Mouse (Mus musculus): ENCODE measurements around the gene Sav1. TPM values are rescaled to one million over a fixed set of nuclear protein-coding genes. Genes with fewer than 3 reads are reported as not detected.
A peak's percentile ranks its signal among the peaks of the same experiment; 100 is the strongest.

Gene Sav1
- polyA plus RNA-seq, 1 experiment from 2014 or later, result 3.6 TPM

- Histone ChIP-seq H3K9me3 (ENCODE audit: control insufficient read depth, low read length) (no peaks in the 10 kb centered on the region), H3K36me3 (ENCODE audit: control insufficient read depth, insufficient read depth, low read length) (no peaks in the 10 kb centered on the region), H3K4me1 (ENCODE audit: control insufficient read depth, insufficient read depth, low read length) (no peaks in the 10 kb centered on the region), H3K4me2 (ENCODE audit: low read length) (no peak overlapping the region), H3K9ac (replicated peaks; ENCODE audit: low read length) (no peak overlapping the region), H3K27me3 (ENCODE audit: control insufficient read depth, insufficient read depth, low read length) (no peaks in the 10 kb centered on the region), H3K27ac (replicated peaks; ENCODE audit: low read depth, low read length) (no peak overlapping the region), H3K4me3 (replicated peaks; ENCODE audit: low read depth, low read length) (no peak overlapping the region)
- ATAC-seq (ENCODE audit: low FRiP score, low TSS enrichment) (no peak), DNase-seq (no peak)
- 90% methylated on average over 13 of the region's 13 CpGs for WGBS
Measured at GRCm38 (mm10) chr12:69998186-69998983, 11.6 kb upstream of the Sav1 start.

- H3K9ac ChIP-seq (replicated peaks; ENCODE audit: low read length), result no peak overlapping the region
- H3K27ac ChIP-seq (replicated peaks; ENCODE audit: low read depth, low read length), result no peak overlapping the region
- 59% methylated on average over 3 of the region's 3 CpGs for WGBS
- no peaks in the 10 kb centered on the region for H3K36me3 ChIP-seq (ENCODE audit: control insufficient read depth, insufficient read depth, low read length)
- ATAC-seq (ENCODE audit: low FRiP score, low TSS enrichment) (no peak), DNase-seq (no peak)
- H3K4me2 ChIP-seq (ENCODE audit: low read length), result no peak overlapping the region
- H3K9me3 ChIP-seq (ENCODE audit: control insufficient read depth, low read length), result no peaks in the 10 kb centered on the region
- no peaks in the 10 kb centered on the region for H3K27me3 ChIP-seq (ENCODE audit: control insufficient read depth, insufficient read depth, low read length)
- H3K4me3 ChIP-seq (replicated peaks; ENCODE audit: low read depth, low read length), result no peak overlapping the region
- no peaks in the 10 kb centered on the region for H3K4me1 ChIP-seq (ENCODE audit: control insufficient read depth, insufficient read depth, low read length)
Measured at GRCm38 (mm10) chr12:69995382-69995781, 8.6 kb upstream of the Sav1 start.

- peaks cover 7% of the 10 kb centered on the region; the same call in 1 of the 2 replicates for H3K4me1 ChIP-seq (ENCODE audit: control insufficient read depth, insufficient read depth, low read length)
- ATAC-seq (ENCODE audit: low FRiP score, low TSS enrichment), result peak; percentile 74; the same call in 1 of the 2 replicates
- WGBS, result under 1% methylated on average over 36 of the region's 36 CpGs
Measured at GRCm38 (mm10) chr12:69986241-69986762, 500 bp downstream of the Sav1 start.

GRCm38 (mm10) chr12:69985546-69985945, 1.3 kb downstream of the Sav1 start:
- H3K27ac ChIP-seq (replicated peaks; ENCODE audit: low read depth, low read length), result no peak overlapping the region
- no peak overlapping the region for H3K9ac ChIP-seq (replicated peaks; ENCODE audit: low read length)
- H3K4me3 ChIP-seq (replicated peaks; ENCODE audit: low read depth, low read length), result peak overlapping the region; percentile 80
- H3K4me2 ChIP-seq (ENCODE audit: low read length), result peak overlapping the region; percentile 75
- peaks cover 7% of the 10 kb centered on the region; the same call in 1 of the 2 replicates for H3K4me1 ChIP-seq (ENCODE audit: control insufficient read depth, insufficient read depth, low read length)
- DNase-seq (no peak), ATAC-seq (ENCODE audit: low FRiP score, low TSS enrichment) (no peak)
- no peaks in the 10 kb centered on the region for H3K27me3 ChIP-seq (ENCODE audit: control insufficient read depth, insufficient read depth, low read length)
- no peaks in the 10 kb centered on the region for H3K9me3 ChIP-seq (ENCODE audit: control insufficient read depth, low read length)
- H3K36me3 ChIP-seq (ENCODE audit: control insufficient read depth, insufficient read depth, low read length), result peaks cover 26% of the 10 kb centered on the region
- 38% methylated on average over 4 of the region's 4 CpGs for WGBS

More at GRCm38 (mm10) chr12:69986241-69986762, 500 bp downstream of the Sav1 start:
- H3K4me3 ChIP-seq (replicated peaks; ENCODE audit: low read depth, low read length), result peak overlapping the region; percentile 80
- peak overlapping the region; percentile 85 for H3K27ac ChIP-seq (replicated peaks; ENCODE audit: low read depth, low read length)
- peak overlapping the region; percentile 75 for H3K4me2 ChIP-seq (ENCODE audit: low read length)
- H3K9ac ChIP-seq (replicated peaks; ENCODE audit: low read length), result peak overlapping the region; percentile 83
- H3K27me3 ChIP-seq (ENCODE audit: control insufficient read depth, insufficient read depth, low read length), result no peaks in the 10 kb centered on the region
- DNase-seq, result peak; percentile 62
- H3K36me3 ChIP-seq (ENCODE audit: control insufficient read depth, insufficient read depth, low read length), result peaks cover 22% of the 10 kb centered on the region
- H3K9me3 ChIP-seq (ENCODE audit: control insufficient read depth, low read length), result no peaks in the 10 kb centered on the region

GRCm38 (mm10) chr12:69982874-69983273, 3.9 kb downstream of the Sav1 start:
- Histone ChIP-seq H3K27ac (replicated peaks; ENCODE audit: low read depth, low read length) (no peak overlapping the region), H3K36me3 (ENCODE audit: control insufficient read depth, insufficient read depth, low read length) (peaks cover 32% of the 10 kb centered on the region), H3K9ac (replicated peaks; ENCODE audit: low read length) (no peak overlapping the region), H3K4me3 (replicated peaks; ENCODE audit: low read depth, low read length) (no peak overlapping the region), H3K4me2 (ENCODE audit: low read length) (no peak overlapping the region), H3K9me3 (ENCODE audit: control insufficient read depth, low read length) (no peaks in the 10 kb centered on the region), H3K27me3 (ENCODE audit: control insufficient read depth, insufficient read depth, low read length) (no peaks in the 10 kb centered on the region), H3K4me1 (ENCODE audit: control insufficient read depth, insufficient read depth, low read length) (peaks cover 7% of the 10 kb centered on the region; the same call in 1 of the 2 replicates)
- DNase-seq (peak; percentile 35), ATAC-seq (ENCODE audit: low FRiP score, low TSS enrichment) (no peak)
- 71% methylated on average over 5 of the region's 5 CpGs for WGBS

GRCm38 (mm10) chr12:69977376-69977998, 9.3 kb downstream of the Sav1 start:
- H3K4me1 ChIP-seq (ENCODE audit: control insufficient read depth, insufficient read depth, low read length), result no peaks in the 10 kb centered on the region
- ATAC-seq (ENCODE audit: low FRiP score, low TSS enrichment) (no peak), DNase-seq (no peak)
- peaks cover 21% of the 10 kb centered on the region for H3K36me3 ChIP-seq (ENCODE audit: control insufficient read depth, insufficient read depth, low read length)
- H3K27ac ChIP-seq (replicated peaks; ENCODE audit: low read depth, low read length), result no peak overlapping the region
- no peak overlapping the region for H3K9ac ChIP-seq (replicated peaks; ENCODE audit: low read length)
- WGBS, result 80% methylated on average over 9 of the region's 9 CpGs
- H3K4me2 ChIP-seq (ENCODE audit: low read length), result no peak overlapping the region
- no peaks in the 10 kb centered on the region for H3K27me3 ChIP-seq (ENCODE audit: control insufficient read depth, insufficient read depth, low read length)
- no peaks in the 10 kb centered on the region for H3K9me3 ChIP-seq (ENCODE audit: control insufficient read depth, low read length)
- no peak overlapping the region for H3K4me3 ChIP-seq (replicated peaks; ENCODE audit: low read depth, low read length)

GRCm38 (mm10) chr12:69976688-69977087, 10.1 kb downstream of the Sav1 start:
- 92% methylated on average over 6 of the region's 6 CpGs for WGBS
- H3K4me1 ChIP-seq (ENCODE audit: control insufficient read depth, insufficient read depth, low read length), result no peaks in the 10 kb centered on the region
- peaks cover 18% of the 10 kb centered on the region; the same call in 1 of the 2 replicates for H3K36me3 ChIP-seq (ENCODE audit: control insufficient read depth, insufficient read depth, low read length)
- H3K4me2 ChIP-seq (ENCODE audit: low read length), result no peak overlapping the region
- H3K27ac ChIP-seq (replicated peaks; ENCODE audit: low read depth, low read length), result no peak overlapping the region
- no peaks in the 10 kb centered on the region for H3K27me3 ChIP-seq (ENCODE audit: control insufficient read depth, insufficient read depth, low read length)
- no peak overlapping the region for H3K9ac ChIP-seq (replicated peaks; ENCODE audit: low read length)
- no peaks in the 10 kb centered on the region for H3K9me3 ChIP-seq (ENCODE audit: control insufficient read depth, low read length)
- ATAC-seq (ENCODE audit: low FRiP score, low TSS enrichment) (no peak), DNase-seq (no peak)
- H3K4me3 ChIP-seq (replicated peaks; ENCODE audit: low read depth, low read length), result no peak overlapping the region

- H3K4me3 ChIP-seq (replicated peaks; ENCODE audit: low read depth, low read length), result no peak overlapping the region
- DNase-seq (no peak), ATAC-seq (ENCODE audit: low FRiP score, low TSS enrichment) (no peak)
- H3K36me3 ChIP-seq (ENCODE audit: control insufficient read depth, insufficient read depth, low read length), result peaks cover 21% of the 10 kb centered on the region; the same call in 1 of the 2 replicates
- no peak overlapping the region for H3K9ac ChIP-seq (replicated peaks; ENCODE audit: low read length)
- no peaks in the 10 kb centered on the region for H3K9me3 ChIP-seq (ENCODE audit: control insufficient read depth, low read length)
- H3K4me2 ChIP-seq (ENCODE audit: low read length), result no peak overlapping the region
- no peaks in the 10 kb centered on the region for H3K27me3 ChIP-seq (ENCODE audit: control insufficient read depth, insufficient read depth, low read length)
- no peaks in the 10 kb centered on the region for H3K4me1 ChIP-seq (ENCODE audit: control insufficient read depth, insufficient read depth, low read length)
- H3K27ac ChIP-seq (replicated peaks; ENCODE audit: low read depth, low read length), result no peak overlapping the region
Measured at GRCm38 (mm10) chr12:69973666-69974065, 13.1 kb downstream of the Sav1 start.

Data from midbrain, embryonic 14.5 days (tissue).